Mouse (Mus musculus) neural tube, embryonic 14.5 days (tissue): ENCODE data around the gene Wdr91. TPM values are rescaled to one million over a fixed set of nuclear protein-coding genes. Genes with fewer than 3 reads are reported as not detected.

ENCODE experiments used
- ATAC-seq: fragments of 200-750 bp; cut with Nextera tagmentation; 2 replicates; pipeline ENCODE4 v1.8.0; 2017; ENCODE audit warnings: low read depth, mild to moderate bottlenecking, moderate TSS enrichment, moderate library complexity
- H3K27ac ChIP-seq: fragments of 300-500 bp; sonication (generic); 2 replicates; pipeline ENCODE4 v1.5.1; 2014; ENCODE audit warnings: low read depth, mild to moderate bottlenecking, control low read depth, low read length, moderate library complexity, mixed read lengths
- H3K27me3 ChIP-seq: fragments of 300-500 bp; sonication (generic); 2 replicates; pipeline ENCODE4 v1.6.1; 2014; ENCODE audit warnings: low read length; ENCODE audit not compliant: control insufficient read depth, insufficient read depth
- H3K36me3 ChIP-seq: fragments of 300-500 bp; sonication (generic); 2 replicates; pipeline ENCODE4 v1.6.1; 2014; ENCODE audit warnings: low read length, mixed read lengths; ENCODE audit not compliant: control insufficient read depth, insufficient read depth
- H3K4me1 ChIP-seq: fragments of 300-500 bp; sonication (generic); 2 replicates; pipeline ENCODE4 v1.6.1; 2014; ENCODE audit warnings: low read length; ENCODE audit not compliant: control insufficient read depth, insufficient read depth
- H3K4me2 ChIP-seq: fragments of 300-500 bp; sonication (generic); 2 replicates; pipeline ENCODE4 v1.6.1; 2014; ENCODE audit warnings: mild to moderate bottlenecking, low read depth, low read length, control low read depth
- H3K4me3 ChIP-seq: fragments of 300-500 bp; sonication (generic); 2 replicates; pipeline ENCODE4 v1.5.1; 2014; ENCODE audit warnings: low read depth, low read length, control low read depth, mixed read lengths
- H3K9ac ChIP-seq: fragments of 300-500 bp; sonication (generic); replicated peaks from 2 replicates; pipeline ENCODE4 v1.6.1; 2014; ENCODE audit warnings: low read depth, mild to moderate bottlenecking, control low read depth, low read length, mixed read lengths
- H3K9me3 ChIP-seq: fragments of 300-500 bp; sonication (generic); 2 replicates; pipeline ENCODE4 v1.6.1; 2016; ENCODE audit warnings: low read length; ENCODE audit not compliant: control insufficient read depth
- whole genome bisulfite sequencing: fragments of 180-500 bp; shearing (Covaris S2); extraction: QIAGEN DNeasy Blood & Tissue Kit; methylation state at CpG from one replicate; pipeline ENCODE4 v1.1.7; 2014; 5-methylcytosine and 5-hydroxymethylcytosine counted together
- polyA plus RNA-seq: library from polyadenylated mRNA; unstranded; fragments of >200 nt; fragmentation: Nextera tagmentation; extraction: Ambion mirVana; gene quantifications from 2 replicates; pipeline ENCODE4 v1.2.1, GENCODE M21; 2014

Wdr91 gene
- polyA plus RNA-seq, 1 experiment from 2014 or later: 18.3 TPM

- no peak overlapping the region for H3K4me2 ChIP-seq
- H3K9ac ChIP-seq: no peak overlapping the region
- no peaks in the 10 kb centered on the region for H3K27me3 ChIP-seq
- no peak overlapping the region for H3K4me3 ChIP-seq
- H3K4me1 ChIP-seq: no peaks in the 10 kb centered on the region
- ATAC-seq: no peak
- H3K36me3 ChIP-seq: no peaks in the 10 kb centered on the region
- WGBS: 79% methylated on average over 5 of the region's 5 CpGs
- no peak overlapping the region for H3K27ac ChIP-seq
- H3K9me3 ChIP-seq: no peaks in the 10 kb centered on the region
Observed at GRCm38 (mm10) chr6:34943499-34943898, 32.8 kb upstream of the Wdr91 start.

GRCm38 (mm10) chr6:34942446-34942845 lies 31.8 kb upstream of the Wdr91 start:
- ATAC-seq: no peak
- H3K4me2 ChIP-seq: no peak overlapping the region
- H3K36me3 ChIP-seq: no peaks in the 10 kb centered on the region
- H3K27me3 ChIP-seq: no peaks in the 10 kb centered on the region
- no peak overlapping the region for H3K4me3 ChIP-seq
- H3K9ac ChIP-seq: no peak overlapping the region
- 91% methylated on average over 9 of the region's 9 CpGs for WGBS
- H3K4me1 ChIP-seq: no peaks in the 10 kb centered on the region
- H3K27ac ChIP-seq: no peak overlapping the region
- H3K9me3 ChIP-seq: no peaks in the 10 kb centered on the region

- Histone ChIP-seq H3K27me3 (no peaks in the 10 kb centered on the region), H3K4me3 (no peak overlapping the region), H3K36me3 (no peaks in the 10 kb centered on the region), H3K9ac (no peak overlapping the region), H3K4me1 (no peaks in the 10 kb centered on the region), H3K9me3 (no peaks in the 10 kb centered on the region), H3K4me2 (no peak overlapping the region), H3K27ac (no peak overlapping the region)
- 82% methylated on average over 2 of the region's 2 CpGs for WGBS
- ATAC-seq: no peak
Observed at GRCm38 (mm10) chr6:34941496-34941895, 30.8 kb upstream of the Wdr91 start.

- Histone ChIP-seq H3K27ac (no peak overlapping the region), H3K4me2 (no peak overlapping the region), H3K36me3 (no peaks in the 10 kb centered on the region), H3K4me1 (no peaks in the 10 kb centered on the region), H3K27me3 (no peaks in the 10 kb centered on the region), H3K9ac (no peak overlapping the region), H3K4me3 (no peak overlapping the region), H3K9me3 (no peaks in the 10 kb centered on the region)
- no peak for ATAC-seq
- WGBS: 95% methylated on average over 8 of the region's 8 CpGs
Observed at GRCm38 (mm10) chr6:34939451-34939850, 28.8 kb upstream of the Wdr91 start.

- H3K27ac ChIP-seq: no peak overlapping the region
- no peak overlapping the region for H3K4me3 ChIP-seq
- H3K9ac ChIP-seq: no peak overlapping the region
- H3K9me3 ChIP-seq: no peaks in the 10 kb centered on the region
- no peak for ATAC-seq
- no peaks in the 10 kb centered on the region for H3K27me3 ChIP-seq
- H3K36me3 ChIP-seq: no peaks in the 10 kb centered on the region
- no peaks in the 10 kb centered on the region for H3K4me1 ChIP-seq
- no peak overlapping the region for H3K4me2 ChIP-seq
- 66% methylated on average over 4 of the region's 4 CpGs for WGBS
Observed at GRCm38 (mm10) chr6:34938929-34939325, 28.3 kb upstream of the Wdr91 start.

- Histone ChIP-seq H3K4me3 (no peak overlapping the region), H3K4me1 (no peaks in the 10 kb centered on the region), H3K27me3 (no peaks in the 10 kb centered on the region), H3K27ac (no peak overlapping the region), H3K9me3 (no peaks in the 10 kb centered on the region), H3K9ac (no peak overlapping the region), H3K4me2 (no peak overlapping the region), H3K36me3 (no peaks in the 10 kb centered on the region)
- WGBS: 77% methylated on average over 7 of the region's 7 CpGs
- no peak for ATAC-seq
Observed at GRCm38 (mm10) chr6:34938280-34938928, 27.7 kb upstream of the Wdr91 start.

GRCm38 (mm10) chr6:34936743-34937142 lies 26.1 kb upstream of the Wdr91 start:
- Histone ChIP-seq H3K4me2 (no peak overlapping the region), H3K27ac (no peak overlapping the region), H3K4me1 (no peaks in the 10 kb centered on the region), H3K36me3 (no peaks in the 10 kb centered on the region), H3K27me3 (no peaks in the 10 kb centered on the region), H3K4me3 (no peak overlapping the region), H3K9ac (no peak overlapping the region), H3K9me3 (no peaks in the 10 kb centered on the region)
- 78% methylated on average over 5 of the region's 5 CpGs for WGBS
- no peak for ATAC-seq

GRCm38 (mm10) chr6:34932633-34933032 lies 22.0 kb upstream of the Wdr91 start:
- Histone ChIP-seq H3K4me3 (no peak overlapping the region), H3K4me2 (no peak overlapping the region), H3K36me3 (no peaks in the 10 kb centered on the region), H3K4me1 (no peaks in the 10 kb centered on the region), H3K27me3 (no peaks in the 10 kb centered on the region), H3K27ac (no peak overlapping the region), H3K9ac (no peak overlapping the region), H3K9me3 (no peaks in the 10 kb centered on the region)
- 86% methylated on average over 1 of the region's 1 CpGs for WGBS
- ATAC-seq: no peak

- Histone ChIP-seq H3K9me3 (no peaks in the 10 kb centered on the region), H3K4me1 (no peaks in the 10 kb centered on the region), H3K27me3 (no peaks in the 10 kb centered on the region), H3K9ac (no peak overlapping the region), H3K4me2 (no peak overlapping the region), H3K27ac (no peak overlapping the region), H3K4me3 (no peak overlapping the region), H3K36me3 (no peaks in the 10 kb centered on the region)
- 93% methylated on average over 8 of the region's 8 CpGs for WGBS
- ATAC-seq: no peak
Observed at GRCm38 (mm10) chr6:34927594-34927993, 16.9 kb upstream of the Wdr91 start.
